Mouse (Mus musculus) kidney, postnatal 0 days (tissue): ENCODE data around the gene Sctr. TPM values are rescaled to one million over a fixed set of nuclear protein-coding genes. Genes with fewer than 3 reads are reported as not detected.

Experiments
- ATAC-seq: fragments of 200-750 bp; cut with Nextera tagmentation; replicated peaks from 2 replicates; pipeline ENCODE4 v1.8.0; 2017; ENCODE audit warnings: low read depth, moderate number of reproducible peaks, moderate TSS enrichment, moderate library complexity; ENCODE audit not compliant: low FRiP score
- DNase-seq: peaks from one replicate; pipeline ENCODE4 v3.0.0-alpha.2; 2016; ENCODE audit warnings: low spot score
- H3K27ac ChIP-seq: fragments of 300-500 bp; sonication (generic); 2 replicates; pipeline ENCODE4 v1.5.1; 2014; ENCODE audit warnings: mild to moderate bottlenecking
- H3K27me3 ChIP-seq: fragments of 300-500 bp; sonication (generic); 2 replicates; pipeline ENCODE4 v1.6.1; 2014; ENCODE audit warnings: low read length, mixed read lengths; ENCODE audit not compliant: insufficient read depth
- H3K36me3 ChIP-seq: fragments of 300-500 bp; sonication (generic); 2 replicates; pipeline ENCODE4 v1.6.1; 2014; ENCODE audit warnings: low read length, mixed read lengths; ENCODE audit not compliant: insufficient read depth
- H3K4me1 ChIP-seq: fragments of 300-500 bp; sonication (generic); replicated peaks from 2 replicates; pipeline ENCODE4 v1.6.1; 2014; ENCODE audit warnings: antibody characterized with exemption, low read length, mixed read lengths; ENCODE audit not compliant: insufficient read depth
- H3K4me2 ChIP-seq: fragments of 300-500 bp; sonication (generic); 2 replicates; pipeline ENCODE4 v1.6.1; 2014; ENCODE audit warnings: mild to moderate bottlenecking, low read length, moderate library complexity, mixed read lengths
- H3K4me3 ChIP-seq: fragments of 300-500 bp; sonication (generic); replicated peaks from 2 replicates; pipeline ENCODE4 v1.5.1; 2014; ENCODE audit warnings: low read depth, low read length
- H3K9ac ChIP-seq: fragments of 300-500 bp; sonication (generic); 2 replicates; pipeline ENCODE4 v1.6.1; 2014; ENCODE audit warnings: low read depth, low read length
- H3K9me3 ChIP-seq: fragments of 300-500 bp; sonication (generic); replicated peaks from 2 replicates; pipeline ENCODE4 v1.6.1; 2016; ENCODE audit warnings: low read length, inconsistent platforms, mixed read lengths
- CTCF ChIP-seq: IDR thresholded peaks from 2 replicates; pipeline ENCODE4 v1.5.1; 2016; ENCODE audit warnings: antibody characterized with exemption, low read depth, mild to moderate bottlenecking, moderate library complexity
- WGBS: fragments of 180-500 bp; shearing (Covaris S2); extraction: QIAGEN DNeasy Blood & Tissue Kit; methylation state at CpG from one replicate; pipeline ENCODE4 v1.1.7; 2014; 5-methylcytosine and 5-hydroxymethylcytosine counted together
- polyA plus RNA-seq: library from polyadenylated mRNA; unstranded; fragments of >200 nt; fragmentation: Nextera tagmentation; extraction: Ambion mirVana; gene quantifications from 2 replicates; pipeline ENCODE4 v1.2.1, GENCODE M21; 2015

Gene Sctr
- polyA plus RNA-seq, 1 experiment from 2014 or later = 0.63 TPM

GRCm38 (mm10) chr1:120060687-120061086 lies 54.0 kb downstream of the Sctr start:
- Histone ChIP-seq H3K4me3 (no peak overlapping the region), H3K9ac (no peak overlapping the region), H3K4me1 (peaks cover 18% of the 10 kb centered on the region), H3K4me2 (no peak overlapping the region), H3K27me3 (no peaks in the 10 kb centered on the region), H3K27ac (no peak overlapping the region), H3K36me3 (no peaks in the 10 kb centered on the region), H3K9me3 (no peaks in the 10 kb centered on the region)
- 80% methylated on average over 5 of the region's 5 CpGs for WGBS
- no peak for TF ChIP-seq CTCF
- ATAC-seq (no peak), DNase-seq (no peak)

- TF ChIP-seq CTCF = no peak
- Histone ChIP-seq H3K4me1 (peaks cover 10% of the 10 kb centered on the region), H3K4me2 (no peak overlapping the region), H3K36me3 (no peaks in the 10 kb centered on the region), H3K27me3 (no peaks in the 10 kb centered on the region), H3K27ac (no peak overlapping the region), H3K9me3 (no peaks in the 10 kb centered on the region), H3K9ac (no peak overlapping the region), H3K4me3 (no peak overlapping the region)
- WGBS = 93% methylated on average over 7 of the region's 7 CpGs
- ATAC-seq = no peak
- no peak for DNase-seq
Measured at GRCm38 (mm10) chr1:120062231-120062630, 55.5 kb downstream of the Sctr start.

GRCm38 (mm10) chr1:120064036-120064682 lies 57.5 kb downstream of the Sctr start:
- TF ChIP-seq CTCF = no peak
- H3K9ac ChIP-seq = no peak overlapping the region
- DNase-seq = no peak
- H3K27me3 ChIP-seq = no peaks in the 10 kb centered on the region
- no peak for ATAC-seq
- no peak overlapping the region for H3K4me2 ChIP-seq
- H3K27ac ChIP-seq = no peak overlapping the region
- no peaks in the 10 kb centered on the region for H3K9me3 ChIP-seq
- H3K4me3 ChIP-seq = no peak overlapping the region
- H3K4me1 ChIP-seq = no peaks in the 10 kb centered on the region
- WGBS = 91% methylated on average over 11 of the region's 11 CpGs
- H3K36me3 ChIP-seq = no peaks in the 10 kb centered on the region

GRCm38 (mm10) chr1:120066159-120066558 lies 59.5 kb downstream of the Sctr start:
- DNase-seq = no peak
- ATAC-seq = no peak

GRCm38 (mm10) chr1:120066625-120067024 lies 59.9 kb downstream of the Sctr start:
- no peak for DNase-seq
- 83% methylated on average over 3 of the region's 3 CpGs for WGBS
- Histone ChIP-seq H3K4me2 (no peak overlapping the region), H3K27ac (no peak overlapping the region), H3K4me3 (no peak overlapping the region), H3K27me3 (no peaks in the 10 kb centered on the region), H3K36me3 (no peaks in the 10 kb centered on the region), H3K9ac (no peak overlapping the region), H3K9me3 (no peaks in the 10 kb centered on the region), H3K4me1 (no peaks in the 10 kb centered on the region)
- ATAC-seq = no peak
- TF ChIP-seq CTCF = no peak

More at GRCm38 (mm10) chr1:120066159-120066558, 59.5 kb downstream of the Sctr start:
- H3K9ac ChIP-seq = no peak overlapping the region
- 75% methylated on average over 8 of the region's 8 CpGs for WGBS
- no peaks in the 10 kb centered on the region for H3K27me3 ChIP-seq
- no peaks in the 10 kb centered on the region for H3K4me1 ChIP-seq
- H3K27ac ChIP-seq = no peak overlapping the region
- no peak overlapping the region for H3K4me3 ChIP-seq
- no peak for TF ChIP-seq CTCF
- H3K4me2 ChIP-seq = no peak overlapping the region
- no peaks in the 10 kb centered on the region for H3K9me3 ChIP-seq
- H3K36me3 ChIP-seq = no peaks in the 10 kb centered on the region

GRCm38 (mm10) chr1:120069120-120069519 lies 62.4 kb downstream of the Sctr start:
- Histone ChIP-seq H3K4me3 (no peak overlapping the region), H3K4me2 (no peak overlapping the region), H3K27ac (no peak overlapping the region), H3K9me3 (no peaks in the 10 kb centered on the region), H3K9ac (no peak overlapping the region), H3K36me3 (no peaks in the 10 kb centered on the region), H3K4me1 (no peaks in the 10 kb centered on the region), H3K27me3 (no peaks in the 10 kb centered on the region)
- no peak for DNase-seq
- no peak for TF ChIP-seq CTCF
- no peak for ATAC-seq
- 86% methylated on average over 5 of the region's 5 CpGs for WGBS

- no peak for ATAC-seq
- Histone ChIP-seq H3K9ac (no peak overlapping the region), H3K9me3 (no peaks in the 10 kb centered on the region), H3K4me3 (no peak overlapping the region), H3K27ac (no peak overlapping the region), H3K4me1 (0 out of 2 replicates have a peak, but pooled peaks cover 7% of the 10 kb centered on the region), H3K36me3 (no peaks in the 10 kb centered on the region), H3K4me2 (peak overlapping the region; percentile 4; the same call in 1 of the 2 replicates), H3K27me3 (no peaks in the 10 kb centered on the region)
- 50% methylated on average over 6 of the region's 6 CpGs for WGBS
- DNase-seq = peak; percentile 17
- TF ChIP-seq CTCF = no peak
Measured at GRCm38 (mm10) chr1:120070168-120070567, 63.5 kb downstream of the Sctr start.
